Mouse (Mus musculus) telencephalon, adult 2 months (tissue): ENCODE data around the gene Hexim1.

ENCODE experiments used
- DNase-seq: peaks from one replicate; pipeline ENCODE4 v3.0.0-alpha.2; 2011; ENCODE audit warnings: low read depth, low spot score

The Hexim1 gene

GRCm38 (mm10) chr11:103147766-103148165 is 31.7 kb downstream of the Hexim1 start:
- no peak for DNase-seq

GRCm38 (mm10) chr11:103149771-103150170 is 33.7 kb downstream of the Hexim1 start:
- no peak for DNase-seq

GRCm38 (mm10) chr11:103158621-103159478 is 42.8 kb downstream of the Hexim1 start:
- DNase-seq, result no peak

GRCm38 (mm10) chr11:103160738-103161137 is 44.7 kb downstream of the Hexim1 start:
- DNase-seq, result no peak

GRCm38 (mm10) chr11:103161449-103161848 is 45.4 kb downstream of the Hexim1 start:
- DNase-seq, result no peak

GRCm38 (mm10) chr11:103162132-103162531 is 46.1 kb downstream of the Hexim1 start:
- no peak for DNase-seq

- DNase-seq, result no peak
These were observed 48.4 kb downstream of the Hexim1 start for GRCm38 (mm10) chr11:103164391-103164790.

GRCm38 (mm10) chr11:103168690-103169390 is 52.8 kb downstream of the Hexim1 start:
- no peak for DNase-seq
